Mouse (Mus musculus) limb, embryonic 14.5 days (tissue): Measurements from ENCODE around the gene Zfp296. TPM values are rescaled to one million over a fixed set of nuclear protein-coding genes. Genes with fewer than 3 reads are reported as not detected.
A peak's percentile ranks its signal among the peaks of the same experiment; 100 is the strongest.
"Not testable (repeated sequence)": the region's sequence is repeated elsewhere in the genome, so short reads cannot be mapped to it uniquely, and the experiment has no call there.

Experiments
- ATAC-seq: fragments of 200-750 bp; cut with Nextera tagmentation; 2 replicates; pipeline ENCODE4 v1.8.0; 2017; ENCODE audit warnings: low read depth, moderate number of reproducible peaks, moderate TSS enrichment; ENCODE audit not compliant: low FRiP score
- DNase-seq: peaks from one replicate; pipeline ENCODE4 v3.0.0-alpha.2; 2015; ENCODE audit warnings: low spot score
- H3K27ac ChIP-seq: fragments of 300-500 bp; sonication (generic); replicated peaks from 2 replicates; pipeline ENCODE4 v1.5.1; 2014; ENCODE audit warnings: low read depth, mild to moderate bottlenecking, low read length, moderate library complexity, mixed read lengths
- H3K27me3 ChIP-seq: fragments of 300-500 bp; sonication (generic); 2 replicates; pipeline ENCODE4 v1.6.1; 2014; ENCODE audit warnings: low read length, mixed read lengths; ENCODE audit not compliant: control insufficient read depth, insufficient read depth
- H3K36me3 ChIP-seq: fragments of 300-500 bp; sonication (generic); 2 replicates; pipeline ENCODE4 v1.6.1; 2014; ENCODE audit warnings: mild to moderate bottlenecking, low read length, moderate library complexity, mixed read lengths; ENCODE audit not compliant: control insufficient read depth, insufficient read depth
- H3K4me1 ChIP-seq: fragments of 300-500 bp; sonication (generic); 2 replicates; pipeline ENCODE4 v1.6.1; 2014; ENCODE audit warnings: antibody characterized with exemption, low read length, mixed read lengths; ENCODE audit not compliant: control insufficient read depth, insufficient read depth
- H3K4me2 ChIP-seq: fragments of 300-500 bp; sonication (generic); replicated peaks from 2 replicates; pipeline ENCODE4 v1.6.1; 2014; ENCODE audit warnings: low read depth, mild to moderate bottlenecking, low read length, moderate library complexity; ENCODE audit not compliant: severe bottlenecking
- H3K4me3 ChIP-seq: fragments of 300-500 bp; sonication (generic); replicated peaks from 2 replicates; pipeline ENCODE4 v1.5.1; 2014; ENCODE audit warnings: low read length
- H3K9ac ChIP-seq: fragments of 300-500 bp; sonication (generic); 2 replicates; pipeline ENCODE4 v1.6.1; 2014; ENCODE audit warnings: mild to moderate bottlenecking, low read depth, low read length, moderate library complexity; ENCODE audit not compliant: severe bottlenecking
- H3K9me3 ChIP-seq: fragments of 300-500 bp; sonication (generic); 2 replicates; pipeline ENCODE4 v1.6.1; 2016; ENCODE audit warnings: low read length; ENCODE audit not compliant: control insufficient read depth
- POLR2A ChIP-seq: fragments of 200-500 bp; IDR thresholded peaks from 2 replicates; pipeline ENCODE4 v1.8.0; 2012; ENCODE audit warnings: inconsistent platforms, mild to moderate bottlenecking, moderate library complexity, borderline replicate concordance; ENCODE audit not compliant: insufficient read depth, insufficient read length; ENCODE audit errors: extremely low read depth
- WGBS: fragments of 180-500 bp; shearing (Covaris S2); extraction: QIAGEN DNeasy Blood & Tissue Kit; methylation state at CpG from one replicate; pipeline ENCODE4 v1.1.7; 2014; 5-methylcytosine and 5-hydroxymethylcytosine counted together
- polyA plus RNA-seq, 2 experiments: library from polyadenylated mRNA; depleted of rRNA in 1 of 2; stranded (reverse) in 1 of 2; unstranded in 1 of 2; fragments of >200 nt; fragmentation: Nextera tagmentation in 1 of 2; extraction: Ambion mirVana in 1 of 2; gene quantifications; 2 replicates each; pipeline versions ENCODE4 v1.2.1 to v1.2.3; 2012 to 2014

The Zfp296 gene
- polyA plus RNA-seq, 2 experiments: 1.8 to 2.2 TPM

DNA sequence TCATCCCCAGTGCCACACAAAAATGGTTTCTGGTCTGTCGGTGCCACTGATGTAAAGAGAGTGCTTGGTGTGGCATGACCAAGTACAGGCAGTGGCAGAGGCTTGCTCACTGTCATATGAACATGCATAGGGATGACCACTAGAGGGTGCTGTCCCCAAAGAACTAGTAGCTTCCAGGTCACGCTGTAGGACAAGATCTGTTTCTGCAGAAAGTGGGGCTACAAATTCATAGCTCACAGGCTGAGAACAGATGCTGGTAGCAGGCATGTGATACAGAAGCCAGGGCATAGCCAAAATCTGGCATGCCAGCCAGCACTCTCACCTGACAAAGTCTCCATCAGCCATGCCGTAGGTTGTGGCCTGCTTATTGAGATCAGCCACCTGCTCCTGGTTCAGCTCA is 12.8 kb downstream of the Zfp296 start:
- ATAC-seq: no peak
- Histone ChIP-seq H3K9ac (no peak overlapping the region), H3K27me3 (no peaks in the 10 kb centered on the region)

DNA sequence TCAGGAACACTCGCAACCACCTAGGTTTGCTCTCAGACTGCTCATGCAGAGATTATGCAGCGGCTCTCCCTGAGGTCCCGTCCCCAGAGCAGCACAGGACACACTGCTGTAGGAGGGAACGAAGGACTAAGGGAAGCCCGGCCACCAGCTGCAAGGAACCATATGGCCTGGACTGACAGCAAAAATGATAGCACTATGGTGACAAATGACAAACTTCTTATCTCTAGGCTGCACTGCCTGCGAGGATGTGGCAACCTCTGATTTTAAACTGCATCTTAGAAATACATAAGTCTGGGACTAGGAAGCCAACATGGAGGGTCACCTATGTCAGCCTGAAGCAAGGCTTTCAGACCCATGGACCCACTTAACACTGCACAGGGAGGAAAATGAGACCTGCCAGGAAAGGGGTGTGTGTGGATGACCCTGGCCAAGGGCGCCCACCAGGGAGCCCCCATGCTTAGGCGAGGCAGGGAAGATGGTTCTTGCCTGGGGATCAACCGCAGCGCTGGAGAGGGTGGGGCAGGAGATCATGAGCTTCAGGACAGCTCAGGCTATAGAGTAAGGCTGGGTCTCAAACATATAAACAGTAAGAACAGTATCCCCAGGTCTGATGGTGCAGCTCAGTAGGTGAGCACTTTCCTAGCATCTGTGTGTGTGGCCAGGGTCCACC is 16.1 kb downstream of the Zfp296 start:
- Histone ChIP-seq H3K27ac (no peak overlapping the region), H3K9ac (no peak overlapping the region), H3K27me3 (no peaks in the 10 kb centered on the region), H3K4me2 (no peak overlapping the region), H3K4me1 (no peaks in the 10 kb centered on the region), H3K36me3 (peaks cover 98% of the 10 kb centered on the region), H3K4me3 (no peak overlapping the region), H3K9me3 (no peaks in the 10 kb centered on the region)
- ATAC-seq (no peak), DNase-seq (no peak)
- 87% methylated on average over 10 of the region's 10 CpGs for WGBS
- no peak for TF ChIP-seq POLR2A

More for the DNA sequence above, 12.8 kb downstream of the Zfp296 start:
- H3K4me2 ChIP-seq: no peak overlapping the region
- TF ChIP-seq POLR2A: no peak
- no peak overlapping the region for H3K27ac ChIP-seq
- no peaks in the 10 kb centered on the region for H3K9me3 ChIP-seq
- H3K4me3 ChIP-seq: no peak overlapping the region
- DNase-seq: peak; percentile 89
- 56% methylated on average over 3 of the region's 3 CpGs for WGBS
- H3K4me1 ChIP-seq: no peaks in the 10 kb centered on the region
- H3K36me3 ChIP-seq: peaks cover 97% of the 10 kb centered on the region

GRCm38 (mm10) chr7:19600562-19600961 is 23.5 kb downstream of the Zfp296 start:
- H3K27ac ChIP-seq: no peak overlapping the region
- no peak for DNase-seq
- no peak overlapping the region for H3K9ac ChIP-seq
- no peak for TF ChIP-seq POLR2A
- peaks cover 12% of the 10 kb centered on the region; the same call in 1 of the 2 replicates for H3K4me1 ChIP-seq
- H3K27me3 ChIP-seq: no peaks in the 10 kb centered on the region
- H3K4me3 ChIP-seq: no peak overlapping the region
- WGBS: 74% methylated on average over 5 of the region's 5 CpGs
- ATAC-seq: no peak
- H3K9me3 ChIP-seq: no peaks in the 10 kb centered on the region
- H3K4me2 ChIP-seq: no peak overlapping the region
- peaks cover 71% of the 10 kb centered on the region for H3K36me3 ChIP-seq

DNA sequence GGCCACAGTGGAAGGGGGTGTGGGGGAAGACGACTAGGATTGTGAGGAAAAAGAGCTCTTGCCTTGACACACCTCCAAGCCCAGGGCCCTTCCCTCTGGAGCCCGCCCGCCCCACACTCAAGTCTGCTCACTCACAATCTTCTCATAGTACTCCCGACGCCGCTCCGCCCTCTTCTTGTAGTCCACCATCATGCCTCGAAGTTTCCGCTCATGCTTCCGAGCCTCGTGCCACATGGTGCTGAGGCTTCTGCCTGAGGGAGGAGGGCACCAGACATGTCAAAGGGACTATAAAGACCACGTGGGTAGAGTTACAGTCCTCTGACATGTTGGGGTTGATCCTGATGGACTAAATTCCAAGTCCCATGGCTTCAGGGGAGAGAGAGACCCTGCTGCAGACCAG is 26.0 kb downstream of the Zfp296 start:
- H3K9ac ChIP-seq: peak overlapping the region; percentile 95
- TF ChIP-seq POLR2A: no peak
- H3K4me1 ChIP-seq: peaks cover 12% of the 10 kb centered on the region; the same call in 1 of the 2 replicates
- H3K9me3 ChIP-seq: no peaks in the 10 kb centered on the region
- H3K27ac ChIP-seq: no peak overlapping the region
- 81% methylated on average over 12 of the region's 12 CpGs for WGBS
- ATAC-seq (no peak), DNase-seq (no peak)
- no peaks in the 10 kb centered on the region for H3K27me3 ChIP-seq
- peak overlapping the region; percentile 92 for H3K4me3 ChIP-seq
- H3K4me2 ChIP-seq: peak overlapping the region; percentile 73
- peaks cover 47% of the 10 kb centered on the region for H3K36me3 ChIP-seq

DNA sequence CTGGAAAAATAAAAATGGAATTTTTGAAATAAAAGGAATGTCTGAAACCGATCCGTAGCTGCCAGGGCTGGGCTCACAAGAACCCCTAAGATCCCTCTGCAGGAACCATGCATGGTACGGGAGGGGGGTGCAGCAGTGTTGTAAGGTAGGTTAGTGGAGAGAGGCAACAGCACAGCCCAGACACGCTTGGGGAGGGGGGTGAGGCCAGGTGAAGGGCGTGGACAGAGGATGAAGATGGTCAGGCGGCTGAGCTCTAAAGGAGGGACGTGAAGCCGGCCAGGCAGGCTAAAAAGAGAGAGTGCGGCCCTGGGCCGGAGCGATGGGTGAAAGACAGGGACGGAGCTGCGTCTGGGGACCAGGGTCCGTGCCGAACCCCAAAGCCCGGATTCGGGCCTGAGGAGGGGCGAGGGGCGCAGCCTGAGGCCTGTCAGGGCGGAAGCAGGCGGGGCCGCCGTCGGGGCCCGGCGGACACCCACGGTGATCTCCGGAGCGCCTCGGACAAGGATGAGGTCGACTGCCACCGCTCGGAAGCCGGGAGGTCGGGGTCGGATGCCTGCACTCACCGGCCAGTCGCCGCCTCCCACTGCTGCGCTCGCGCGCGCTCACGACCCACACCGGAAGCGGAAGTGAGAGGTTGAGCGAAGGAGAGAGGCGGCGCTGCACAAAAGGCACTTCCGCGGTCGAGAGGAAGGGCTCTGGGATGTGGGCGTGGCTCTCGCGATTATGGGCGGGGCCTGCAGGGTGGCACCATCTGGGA is 26.9 kb downstream of the Zfp296 start, which contains the start of gene Clasrp:
TSS of gene Clasrp (minus strand) at position 638 of the 757 bp plus-strand sequence.
- H3K27me3 ChIP-seq: no peaks in the 10 kb centered on the region
- peak within 1 kb of the TSS; percentile 95 for H3K9ac ChIP-seq
- no peaks in the 10 kb centered on the region for H3K9me3 ChIP-seq
- peak within 1 kb of the TSS; percentile 92 for H3K4me3 ChIP-seq
- peak within 1 kb of the TSS; percentile 59; the same call in 1 of the 2 replicates for H3K27ac ChIP-seq
- H3K4me2 ChIP-seq: peak within 1 kb of the TSS; percentile 73
- 0 out of 2 replicates have a peak, but pooled peaks have one; percentile 65 for TF ChIP-seq POLR2A
- peak; percentile 94 for DNase-seq
- peaks cover 38% of the 10 kb centered on the region for H3K36me3 ChIP-seq
- 3% methylated on average over 48 of the region's 57 CpGs for WGBS
- H3K4me1 ChIP-seq: peaks cover 12% of the 10 kb centered on the region; the same call in 1 of the 2 replicates
- peak; percentile 95 for ATAC-seq

- Histone ChIP-seq H3K4me2 (peak overlapping the region; percentile 73; the same call in 1 of the 2 replicates), H3K4me3 (peak overlapping the region; percentile 92), H3K27ac (peak overlapping the region; percentile 59; the same call in 1 of the 2 replicates), H3K9ac (0 out of 2 replicates have a peak overlapping the region, but pooled peaks have one; percentile 95), H3K4me1 (peaks cover 12% of the 10 kb centered on the region; the same call in 1 of the 2 replicates), H3K36me3 (peaks cover 31% of the 10 kb centered on the region)
- not testable (repeated sequence) for DNase-seq, ATAC-seq, H3K9me3 ChIP-seq, H3K27me3 ChIP-seq
- WGBS: 56% methylated on average over 10 of the region's 10 CpGs
Observed at GRCm38 (mm10) chr7:19604606-19605214, 27.6 kb downstream of the Zfp296 start.
